Mouse (Mus musculus) intestine, embryonic 14.5 days (tissue): ENCODE measurements at regions not wholly inside any gene's neighbourhood (a gene's known extent, or its start where the extent isn't known, plus 50 kb on each side); places are given as distances from the start of the nearest gene placed in this dataset.

Experiments
- ATAC-seq: fragments of 200-750 bp; cut with Nextera tagmentation; replicated peaks from 2 replicates; pipeline ENCODE4 v1.8.0; 2017; ENCODE audit warnings: low read depth, moderate number of reproducible peaks, moderate TSS enrichment, moderate library complexity; ENCODE audit not compliant: low FRiP score, low TSS enrichment
- DNase-seq: peaks from one replicate; pipeline ENCODE4 v3.0.0-alpha.2; 2018; ENCODE audit warnings: low spot score
- H3K27ac ChIP-seq: fragments of 300-500 bp; sonication (generic); 2 replicates; pipeline ENCODE4 v1.5.1; 2014; ENCODE audit warnings: low read depth, mild to moderate bottlenecking, control low read depth
- H3K27me3 ChIP-seq: fragments of 300-500 bp; sonication (generic); replicated peaks from 2 replicates; pipeline ENCODE4 v1.6.1; 2014; ENCODE audit warnings: low read length, control low read depth; ENCODE audit not compliant: control insufficient read depth, insufficient read depth
- H3K36me3 ChIP-seq: fragments of 300-500 bp; sonication (generic); 2 replicates; pipeline ENCODE4 v1.6.1; 2014; ENCODE audit warnings: low read length, control low read depth; ENCODE audit not compliant: control insufficient read depth, insufficient read depth
- H3K4me1 ChIP-seq: fragments of 300-500 bp; sonication (generic); replicated peaks from 2 replicates; pipeline ENCODE4 v1.6.1; 2014; ENCODE audit warnings: low read length, control low read depth, mixed read lengths; ENCODE audit not compliant: control insufficient read depth, insufficient read depth
- H3K4me2 ChIP-seq: fragments of 300-500 bp; sonication (generic); 2 replicates; pipeline ENCODE4 v1.6.1; 2014; ENCODE audit warnings: low read length
- H3K4me3 ChIP-seq: fragments of 300-500 bp; sonication (generic); 2 replicates; pipeline ENCODE4 v1.5.1; 2014; ENCODE audit warnings: low read depth, low read length, control low read depth, mixed read lengths
- H3K9ac ChIP-seq: fragments of 300-500 bp; sonication (generic); 2 replicates; pipeline ENCODE4 v1.6.1; 2014; ENCODE audit warnings: mild to moderate bottlenecking, low read length
- H3K9me3 ChIP-seq: fragments of 300-500 bp; sonication (generic); 2 replicates; pipeline ENCODE4 v1.6.1; 2016; ENCODE audit warnings: low read length, control low read depth; ENCODE audit not compliant: control insufficient read depth
- WGBS: fragments of 180-500 bp; shearing (Covaris S2); extraction: QIAGEN DNeasy Blood & Tissue Kit; methylation state at CpG from one replicate; pipeline ENCODE4 v1.1.7; 2014; 5-methylcytosine and 5-hydroxymethylcytosine counted together

GRCm38 (mm10) chr6:98787422-98787821 lies 444.9 kb upstream of the Gm765 start:
- Histone ChIP-seq H3K4me1 (no peaks in the 10 kb centered on the region), H3K36me3 (no peaks in the 10 kb centered on the region), H3K9me3 (no peaks in the 10 kb centered on the region), H3K27ac (no peak overlapping the region), H3K4me3 (no peak overlapping the region), H3K27me3 (no peaks in the 10 kb centered on the region), H3K9ac (no peak overlapping the region), H3K4me2 (no peak overlapping the region)
- ATAC-seq (no peak), DNase-seq (no peak)
- 78% methylated on average over 5 of the region's 5 CpGs for WGBS

- Histone ChIP-seq H3K4me1 (no peaks in the 10 kb centered on the region), H3K36me3 (no peaks in the 10 kb centered on the region), H3K4me2 (no peak overlapping the region), H3K9ac (no peak overlapping the region), H3K9me3 (no peaks in the 10 kb centered on the region), H3K27ac (no peak overlapping the region), H3K27me3 (no peaks in the 10 kb centered on the region), H3K4me3 (no peak overlapping the region)
- DNase-seq (no peak), ATAC-seq (no peak)
- WGBS = 86% methylated on average over 9 of the region's 9 CpGs
Observed at GRCm38 (mm10) chr6:98782074-98782473, 439.5 kb upstream of the Gm765 start.

- no peak overlapping the region for H3K27ac ChIP-seq
- no peak overlapping the region for H3K4me3 ChIP-seq
- H3K9me3 ChIP-seq = no peaks in the 10 kb centered on the region
- no peaks in the 10 kb centered on the region for H3K36me3 ChIP-seq
- DNase-seq (no peak), ATAC-seq (no peak)
- 91% methylated on average over 1 of the region's 1 CpGs for WGBS
- H3K9ac ChIP-seq = no peak overlapping the region
- no peaks in the 10 kb centered on the region for H3K4me1 ChIP-seq
- H3K4me2 ChIP-seq = no peak overlapping the region
- no peaks in the 10 kb centered on the region for H3K27me3 ChIP-seq
Observed at GRCm38 (mm10) chr6:98775780-98776179, 433.2 kb upstream of the Gm765 start.

- DNase-seq (no peak), ATAC-seq (no peak)
- 59% methylated on average over 2 of the region's 2 CpGs for WGBS
- Histone ChIP-seq H3K27ac (no peak overlapping the region), H3K27me3 (no peaks in the 10 kb centered on the region), H3K4me1 (no peaks in the 10 kb centered on the region), H3K9ac (no peak overlapping the region), H3K4me3 (no peak overlapping the region), H3K36me3 (no peaks in the 10 kb centered on the region), H3K4me2 (no peak overlapping the region), H3K9me3 (no peaks in the 10 kb centered on the region)
Observed at GRCm38 (mm10) chr6:98769999-98770398, 427.4 kb upstream of the Gm765 start.

GRCm38 (mm10) chr6:98769322-98769721 lies 426.8 kb upstream of the Gm765 start:
- ATAC-seq (no peak), DNase-seq (no peak)
- Histone ChIP-seq H3K36me3 (no peaks in the 10 kb centered on the region), H3K9ac (no peak overlapping the region), H3K27me3 (no peaks in the 10 kb centered on the region), H3K4me1 (no peaks in the 10 kb centered on the region), H3K27ac (no peak overlapping the region), H3K9me3 (no peaks in the 10 kb centered on the region), H3K4me2 (no peak overlapping the region), H3K4me3 (no peak overlapping the region)
- WGBS = 94% methylated on average over 6 of the region's 6 CpGs

GRCm38 (mm10) chr6:98767858-98768336 lies 425.3 kb upstream of the Gm765 start:
- no peak overlapping the region for H3K9ac ChIP-seq
- no peaks in the 10 kb centered on the region for H3K4me1 ChIP-seq
- H3K4me3 ChIP-seq = no peak overlapping the region
- no peak overlapping the region for H3K4me2 ChIP-seq
- WGBS = 73% methylated on average over 7 of the region's 7 CpGs
- no peaks in the 10 kb centered on the region for H3K9me3 ChIP-seq
- no peak overlapping the region for H3K27ac ChIP-seq
- ATAC-seq (no peak), DNase-seq (no peak)
- H3K27me3 ChIP-seq = no peaks in the 10 kb centered on the region
- no peaks in the 10 kb centered on the region for H3K36me3 ChIP-seq

- Histone ChIP-seq H3K36me3 (no peaks in the 10 kb centered on the region), H3K27ac (no peak overlapping the region), H3K27me3 (no peaks in the 10 kb centered on the region), H3K4me2 (no peak overlapping the region), H3K4me3 (no peak overlapping the region), H3K9me3 (no peaks in the 10 kb centered on the region), H3K4me1 (no peaks in the 10 kb centered on the region), H3K9ac (no peak overlapping the region)
- ATAC-seq (no peak), DNase-seq (no peak)
- 86% methylated on average over 2 of the region's 2 CpGs for WGBS
Observed at GRCm38 (mm10) chr6:98754487-98754886, 411.9 kb upstream of the Gm765 start.

- H3K4me1 ChIP-seq = no peaks in the 10 kb centered on the region; the same call in 1 of the 2 replicates
- H3K4me3 ChIP-seq = no peak overlapping the region
- ATAC-seq (no peak), DNase-seq (no peak)
- H3K27ac ChIP-seq = no peak overlapping the region
- no peaks in the 10 kb centered on the region for H3K36me3 ChIP-seq
- WGBS = 78% methylated on average over 4 of the region's 4 CpGs
- H3K4me2 ChIP-seq = no peak overlapping the region
- H3K27me3 ChIP-seq = no peaks in the 10 kb centered on the region
- no peaks in the 10 kb centered on the region for H3K9me3 ChIP-seq
- no peak overlapping the region for H3K9ac ChIP-seq
Observed at GRCm38 (mm10) chr6:98748618-98749017, 406.1 kb upstream of the Gm765 start.

GRCm38 (mm10) chr6:98746976-98747375 lies 404.4 kb upstream of the Gm765 start:
- DNase-seq = no peak
- ATAC-seq = no peak
- Histone ChIP-seq H3K27ac (no peak overlapping the region), H3K27me3 (no peaks in the 10 kb centered on the region), H3K4me1 (no peaks in the 10 kb centered on the region; the same call in 1 of the 2 replicates), H3K4me2 (no peak overlapping the region), H3K4me3 (no peak overlapping the region), H3K9ac (no peak overlapping the region), H3K9me3 (no peaks in the 10 kb centered on the region), H3K36me3 (no peaks in the 10 kb centered on the region)
- 42% methylated on average over 8 of the region's 8 CpGs for WGBS
